Mouse (Mus musculus) gastrocnemius, postnatal 10 days (tissue): ENCODE measurements around the gene Yipf4. TPM values are rescaled to one million over a fixed set of nuclear protein-coding genes. Genes with fewer than 3 reads are reported as not detected.

Experiments
- DNase-seq: peaks from one replicate; pipeline ENCODE4 v3.0.0; 2021; ENCODE audit warnings: mixed read lengths
- total RNA-seq, 2 experiments: library from RNA; stranded (reverse); gene quantifications; 2 replicates each; pipeline ENCODE4 v1.2.3; 2021

The Yipf4 gene
- total RNA-seq, 2 experiments from 2014 or later = 40.4 to 43.3 TPM

DNA sequence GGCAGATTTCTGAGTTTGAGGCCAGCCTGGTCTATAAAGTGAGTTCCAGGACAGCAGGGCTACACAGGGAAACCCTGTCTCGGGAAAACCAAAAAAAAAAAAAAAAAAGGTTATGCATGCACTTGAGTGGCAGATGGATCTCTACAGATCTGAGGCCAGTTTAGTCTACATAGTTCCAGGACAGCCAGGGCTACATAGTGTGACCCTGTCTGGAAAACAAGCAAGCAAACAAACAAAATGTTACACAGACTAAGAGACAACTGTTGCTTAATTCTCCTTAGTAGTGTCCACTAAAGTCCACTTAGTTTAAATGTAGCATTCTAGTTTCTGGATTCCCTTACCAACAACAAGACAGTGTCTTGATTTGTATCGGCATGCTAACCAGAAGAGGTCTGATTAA is 36.8 kb downstream of the Yipf4 start:
- DNase-seq = no peak

DNA sequence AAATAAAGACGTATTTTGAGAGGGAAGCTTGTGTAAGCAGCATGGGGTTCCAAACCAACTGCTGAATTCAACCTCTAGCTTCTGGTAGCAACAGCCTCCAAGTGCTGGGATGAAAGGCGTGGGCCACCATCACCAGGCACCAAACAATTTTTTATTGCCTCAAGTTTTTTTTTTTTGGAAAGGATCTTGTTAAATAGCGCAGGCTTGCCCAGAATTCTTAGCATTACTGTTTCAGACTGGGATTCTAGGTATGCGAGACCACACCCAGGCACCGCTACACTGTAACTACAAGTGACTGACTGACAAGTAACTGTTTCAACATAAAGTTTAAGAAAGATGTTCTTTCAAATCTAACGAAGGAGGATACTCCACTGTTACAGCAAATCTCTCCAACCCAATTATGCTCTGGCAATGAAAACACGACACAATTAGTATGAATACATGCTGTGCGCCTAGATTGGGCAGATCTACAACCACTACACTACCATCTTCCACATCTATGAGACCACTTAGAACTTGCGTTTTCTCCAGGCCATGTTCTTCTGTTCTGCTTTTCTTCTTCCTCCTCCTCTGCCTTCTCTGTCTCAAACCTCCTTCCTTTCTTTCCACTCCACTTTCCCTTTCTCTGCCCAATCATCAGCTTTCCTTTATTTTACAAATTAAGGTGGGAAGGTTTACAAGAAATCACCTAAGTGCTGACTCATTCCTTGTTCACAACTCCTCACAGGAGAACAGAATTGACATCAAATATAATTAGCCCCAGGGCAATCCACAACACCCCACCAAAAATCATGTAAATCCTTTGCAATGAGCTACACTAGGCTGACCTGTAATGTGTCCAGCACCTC is 37.7 kb downstream of the Yipf4 start:
- no peak for DNase-seq

DNA sequence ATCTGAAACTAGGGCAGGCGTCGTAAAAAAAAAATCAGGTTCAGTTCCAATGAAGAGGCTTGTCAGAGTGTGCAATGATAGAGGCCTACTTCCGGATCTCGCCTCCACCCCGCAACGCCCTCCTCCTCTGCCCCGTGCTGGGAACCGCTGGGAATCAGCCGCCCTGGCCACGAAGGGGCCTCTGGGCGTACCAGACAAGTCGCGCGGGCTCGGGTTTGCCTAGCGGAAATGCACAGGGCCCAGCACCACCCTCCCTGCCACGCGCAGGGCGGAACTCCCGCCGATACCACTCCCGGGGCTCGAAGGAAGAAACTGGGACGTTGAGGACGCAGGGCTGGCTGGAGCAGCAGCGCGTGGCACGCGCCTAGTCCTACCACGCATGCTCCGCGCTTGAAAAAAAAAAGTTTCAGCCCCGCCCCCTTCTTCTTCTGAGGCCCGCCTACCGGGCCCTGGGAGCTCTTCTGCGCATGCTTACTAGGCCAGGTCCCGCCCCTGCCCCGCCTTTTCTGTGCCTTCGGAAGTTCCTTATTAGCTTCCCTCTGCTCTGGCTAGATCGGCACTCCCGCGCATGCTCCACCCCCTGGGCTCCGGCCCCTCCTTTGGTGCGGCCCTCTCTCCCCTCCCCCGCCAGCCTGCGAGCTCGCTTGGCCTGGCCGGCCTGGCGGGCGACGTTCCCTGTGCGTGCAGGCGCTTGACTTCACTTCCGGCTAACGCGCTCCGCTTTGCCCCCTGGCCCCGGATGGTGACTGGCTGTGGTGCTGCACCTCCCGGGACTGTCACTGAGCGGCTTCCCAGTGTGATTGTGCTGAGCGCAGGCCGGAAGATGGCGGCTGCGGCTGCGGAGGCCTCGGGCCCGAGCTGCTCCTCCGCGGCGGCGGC is 38.7 kb downstream of the Yipf4 start, which contains the start of gene Birc6:
Birc6 (plus strand) TSS at position 567 of the 879 bp plus-strand sequence.
- DNase-seq = peak; percentile 100

DNA sequence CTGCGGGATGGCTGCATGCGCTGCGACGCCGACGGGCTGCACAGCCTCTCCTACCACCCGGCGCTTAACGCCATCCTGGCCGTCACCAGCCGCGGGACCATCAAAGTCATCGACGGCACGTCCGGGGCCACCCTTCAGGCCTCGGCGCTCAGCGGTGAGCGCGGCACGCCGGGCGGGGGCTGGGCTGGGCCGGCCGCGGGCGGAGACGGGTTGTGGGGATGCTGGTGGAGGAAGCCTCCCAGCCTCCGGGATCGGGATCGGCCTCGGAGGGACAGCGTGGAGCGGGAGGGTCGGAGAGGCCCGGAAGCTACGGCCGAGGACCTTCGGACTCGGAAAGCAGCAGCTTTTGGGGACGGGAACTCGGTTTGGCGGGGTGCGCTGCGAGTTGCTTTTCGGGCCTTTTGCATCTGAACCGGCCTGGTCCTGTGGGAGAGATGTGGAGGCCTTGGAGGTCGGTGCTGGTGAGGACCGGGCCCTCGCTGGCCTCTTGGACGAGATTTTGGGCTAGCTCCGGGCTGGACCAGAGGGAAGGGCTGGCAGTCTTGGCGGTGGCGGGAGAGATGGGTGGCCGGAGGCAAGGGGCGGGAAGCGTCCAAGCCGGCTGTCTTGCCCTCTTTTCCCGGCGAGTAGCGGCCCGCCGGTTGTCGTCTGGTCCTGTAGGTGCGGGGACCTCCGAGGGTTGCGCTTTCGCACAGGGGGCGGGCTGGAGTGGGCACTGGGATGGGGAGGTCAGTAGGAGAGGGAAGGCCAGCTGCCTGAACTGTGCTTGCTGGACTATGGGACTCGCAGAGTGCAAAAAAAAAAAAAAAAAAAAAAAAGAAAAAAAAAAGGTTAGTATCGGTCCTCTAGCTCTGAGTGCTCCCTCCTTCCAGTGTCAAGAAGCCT is 39.6 kb downstream of the Yipf4 start:
- DNase-seq = peak; percentile 44

DNA sequence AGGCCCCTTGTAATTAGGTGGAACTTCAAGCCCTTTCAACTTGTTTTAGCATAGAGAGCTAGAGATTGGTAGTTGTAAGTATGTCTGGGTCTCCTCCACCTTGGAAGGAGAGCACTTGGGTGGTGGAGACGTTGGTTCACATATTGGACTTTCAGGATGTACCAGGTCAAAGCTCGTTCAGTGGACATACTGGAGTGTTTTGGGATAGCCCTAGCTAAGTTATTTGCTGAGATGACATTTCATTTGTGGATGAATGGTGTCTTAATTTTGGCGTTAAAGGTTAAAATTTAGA is 40.2 kb downstream of the Yipf4 start:
- no peak for DNase-seq

DNA sequence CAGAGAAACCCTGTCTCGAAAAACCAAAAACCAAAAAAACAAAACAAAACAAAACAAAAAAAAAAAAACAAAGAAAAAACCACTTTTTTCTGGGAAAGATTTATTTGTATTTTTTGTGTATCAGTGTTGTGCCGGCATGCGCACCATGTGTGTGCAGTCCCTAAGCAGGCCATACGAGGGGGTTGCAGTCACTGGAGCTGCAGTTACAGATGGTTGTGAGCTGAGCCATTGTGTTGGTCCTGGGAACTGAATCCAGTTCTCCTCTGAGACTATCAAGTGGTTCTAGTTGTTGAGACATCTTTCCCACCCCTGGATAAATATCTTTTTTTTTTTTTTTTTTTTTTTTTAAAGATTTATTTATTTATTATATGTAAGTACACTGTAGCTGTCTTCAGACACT is 45.7 kb downstream of the Yipf4 start:
- no peak for DNase-seq

DNA sequence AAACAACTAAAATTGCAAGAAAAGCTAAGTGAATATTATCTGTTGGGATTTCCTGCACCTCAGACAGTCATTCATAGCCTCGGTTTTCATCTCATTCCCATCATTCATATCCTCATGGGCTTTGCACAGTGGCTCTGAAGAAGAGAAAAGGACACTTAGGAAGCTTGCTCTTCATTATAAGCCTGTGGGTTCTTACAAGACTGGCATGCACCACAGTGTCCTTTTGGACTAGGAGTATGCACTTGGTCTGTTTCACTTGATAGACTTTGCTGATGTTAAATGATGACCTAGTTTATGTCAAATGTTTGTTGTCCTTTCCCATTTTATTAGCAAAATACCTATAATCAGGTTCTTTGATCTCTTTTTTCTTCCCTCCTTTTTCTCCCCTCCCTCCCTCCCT is 48.2 kb downstream of the Yipf4 start:
- DNase-seq = no peak

DNA sequence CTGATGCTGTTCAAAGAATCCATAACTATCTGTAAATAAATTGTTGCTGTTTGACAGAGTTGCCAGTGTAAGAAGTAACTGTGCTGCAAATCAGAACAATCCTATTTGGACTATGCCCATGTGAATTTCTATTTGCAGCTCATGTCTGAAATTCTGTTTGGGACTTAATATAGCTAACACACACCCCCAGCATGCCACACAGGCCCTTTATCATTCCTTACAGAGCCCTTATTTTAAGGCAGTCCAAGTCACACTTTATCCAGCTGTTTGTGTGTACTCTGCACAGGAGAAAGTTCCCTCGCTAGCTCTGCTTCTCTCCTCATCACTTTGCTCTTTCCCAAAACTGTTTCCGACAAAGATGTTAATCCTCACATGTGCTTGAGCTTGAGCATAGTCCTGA is 54.3 kb downstream of the Yipf4 start:
- DNase-seq = no peak

Other genes with a start within 250 kb of the Yipf4 start
- 10 to 100 TPM; 71.4 to 76.6 TPM for gene Memo1, start 194.0 kb upstream of the Yipf4 start, total RNA-seq
- 10 to 100 TPM; 80.3 to 85.5 TPM for gene Dpy30, start 165.5 kb upstream of the Yipf4 start, total RNA-seq
- 10 to 100 TPM; 48.9 to 51.6 TPM for gene Spast, start 150.5 kb upstream of the Yipf4 start, total RNA-seq
- gene Slc30a6, start 93.9 kb upstream of the Yipf4 start, total RNA-seq = 1 to 10 TPM; 6.3 to 9.9 TPM
- gene Nlrc4, start 30.4 kb upstream of the Yipf4 start, total RNA-seq = under 1 TPM; 0.21 to 0.34 TPM
- gene Birc6, start 38.8 kb downstream of the Yipf4 start, total RNA-seq = 10 to 100 TPM; 64.3 to 77.7 TPM
- 10 to 100 TPM in 1 of 2 experiments, 1 to 10 TPM in 1; 8.3 to 11.2 TPM for gene Ttc27, start 228.2 kb downstream of the Yipf4 start, total RNA-seq